Mouse (Mus musculus): Measurements from ENCODE around the gene Prss57.
A peak's percentile ranks its signal among the peaks of the same experiment; 100 is the strongest.

Prss57 gene

GRCm38 (mm10) chr10:79808728-79809127, 18.0 kb upstream of the Prss57 start:
- DNase-seq (ENCODE audit: extremely low read depth, insufficient read length, low spot score): no peak

GRCm38 (mm10) chr10:79807826-79808225, 17.1 kb upstream of the Prss57 start:
- DNase-seq (ENCODE audit: extremely low read depth, insufficient read length, low spot score): no peak

- DNase-seq (ENCODE audit: extremely low read depth, insufficient read length, low spot score): no peak
These were observed 16.2 kb upstream of the Prss57 start for GRCm38 (mm10) chr10:79806972-79807371.

- DNase-seq (ENCODE audit: extremely low read depth, insufficient read length, low spot score): no peak
These were observed 15.6 kb upstream of the Prss57 start for GRCm38 (mm10) chr10:79806331-79806730.

- DNase-seq (ENCODE audit: extremely low read depth, insufficient read length, low spot score): no peak
These were observed 14.9 kb upstream of the Prss57 start for GRCm38 (mm10) chr10:79805636-79806035.

GRCm38 (mm10) chr10:79803716-79804323, 13.1 kb upstream of the Prss57 start:
- no peak for DNase-seq (ENCODE audit: extremely low read depth, insufficient read length, low spot score)

GRCm38 (mm10) chr10:79802331-79802971, 11.7 kb upstream of the Prss57 start:
- DNase-seq (ENCODE audit: extremely low read depth, insufficient read length, low spot score): peak; percentile 58

- DNase-seq (ENCODE audit: extremely low read depth, insufficient read length, low spot score): no peak
These were observed 11.1 kb upstream of the Prss57 start for GRCm38 (mm10) chr10:79801837-79802236.

GRCm38 (mm10) chr10:79800508-79800907, 9.7 kb upstream of the Prss57 start:
- no peak for DNase-seq (ENCODE audit: extremely low read depth, insufficient read length, low spot score)

- DNase-seq (ENCODE audit: extremely low read depth, insufficient read length, low spot score): peak; percentile 66
These were observed 7.6 kb upstream of the Prss57 start for GRCm38 (mm10) chr10:79798289-79798928.

- no peak for DNase-seq (ENCODE audit: extremely low read depth, insufficient read length, low spot score)
These were observed 6.6 kb upstream of the Prss57 start for GRCm38 (mm10) chr10:79797326-79797725.

GRCm38 (mm10) chr10:79795905-79796304, 5.1 kb upstream of the Prss57 start:
- no peak for DNase-seq (ENCODE audit: extremely low read depth, insufficient read length, low spot score)

GRCm38 (mm10) chr10:79794491-79794931, 3.8 kb upstream of the Prss57 start:
- peak; percentile 83 for DNase-seq (ENCODE audit: extremely low read depth, insufficient read length, low spot score)

- peak; percentile 77 for DNase-seq (ENCODE audit: extremely low read depth, insufficient read length, low spot score)
These were observed 3.2 kb upstream of the Prss57 start for GRCm38 (mm10) chr10:79793738-79794490.

- DNase-seq (ENCODE audit: extremely low read depth, insufficient read length, low spot score): peak; percentile 84
These were observed 2.4 kb upstream of the Prss57 start, which contains the start of gene Palm for GRCm38 (mm10) chr10:79793051-79793737. TSS of gene Palm (plus strand) at chr10:79793572.

GRCm38 (mm10) chr10:79792339-79793040, 1.7 kb upstream of the Prss57 start:
- DNase-seq (ENCODE audit: extremely low read depth, insufficient read length, low spot score): no peak

GRCm38 (mm10) chr10:79789581-79789980, 1.2 kb downstream of the Prss57 start:
- DNase-seq (ENCODE audit: extremely low read depth, insufficient read length, low spot score): no peak

- no peak for DNase-seq (ENCODE audit: extremely low read depth, insufficient read length, low spot score)
These were observed 2.2 kb downstream of the Prss57 start for GRCm38 (mm10) chr10:79788386-79789158.
